Mouse (Mus musculus): Measurements from ENCODE around the gene Hrc.

GRCm38 (mm10) chr7:45332685-45333425, 2.2 kb upstream of the Hrc start:
- no peak for TF ChIP-seq GATA1 (IDR thresholded peaks at IDR 0.05; ENCODE audit: borderline replicate concordance, low read length)
- no peak for TF ChIP-seq CTCF (IDR thresholded peaks at IDR 0.05; ENCODE audit: low read depth, low read length)
- TF ChIP-seq POLR2AphosphoS5 (IDR thresholded peaks at IDR 0.05; ENCODE audit: insufficient replicate concordance, low read depth, low read length): no peak
- no peak for TF ChIP-seq GATA2 (IDR thresholded peaks at IDR 0.05; ENCODE audit: borderline replicate concordance, low read depth, low read length)
